8 mouse cellular contexts compared by ENCODE assay signal in the genomic region with DNA sequence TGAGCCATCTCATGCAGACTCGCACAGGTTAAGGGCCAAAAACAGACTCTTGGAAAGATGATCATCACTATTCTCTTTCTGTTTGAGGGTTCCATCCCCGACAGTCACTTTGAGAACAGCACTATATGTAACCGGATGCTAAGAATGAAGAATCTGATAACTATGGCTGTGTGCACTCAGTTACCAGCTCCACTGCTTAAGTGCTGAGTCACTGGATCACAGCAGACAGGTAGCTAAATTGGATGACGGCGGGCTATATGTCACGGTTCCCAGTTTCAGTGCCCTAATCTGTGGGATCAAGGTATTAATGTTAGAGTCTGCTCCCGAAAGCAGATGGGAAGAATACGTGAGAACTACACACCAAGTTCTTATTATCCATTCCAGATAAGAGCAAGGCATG. TPM values are rescaled to one million over a fixed set of nuclear protein-coding genes. Genes with fewer than 3 reads are reported as not detected.
A peak's percentile ranks its signal among the peaks of the same experiment; 100 is the strongest.
DNase-seq lines count a peak whose midpoint lies in the region; ATAC-seq lines count a peak whose summit lies in the region.

No protein-coding gene starts in this region.

- H3K9me3 ChIP-seq in heart, embryonic 16.5 days (replicated peaks; ENCODE audit: control insufficient read depth, low read length) = no peaks in the 10 kb centered on the region
- no peaks in the 10 kb centered on the region for H3K9me3 ChIP-seq in embryonic facial prominence, embryonic 10.5 days
- no peaks in the 10 kb centered on the region for H3K9me3 ChIP-seq in hindbrain, embryonic 12.5 days (replicated peaks)
- H3K9me3 ChIP-seq in midbrain, embryonic 13.5 days = no peaks in the 10 kb centered on the region

- no peak for DNase-seq in heart, adult 9 months (ENCODE audit: low spot score in 2 of 2)
- no peak for DNase-seq in embryonic facial prominence, embryonic 10.5 days (ENCODE audit: low spot score)
- no peak for DNase-seq in retina, embryonic 14.5 days (ENCODE audit: low spot score)
- DNase-seq in spleen, postnatal 36 days (ENCODE audit: low spot score in 2 of 2) = no peak
- no peak for DNase-seq in thymus, postnatal 14 days

- 5% methylated on average over 8 of the region's 8 CpGs for WGBS in heart, embryonic 16.5 days
- 3% methylated on average over 8 of the region's 8 CpGs for WGBS in embryonic facial prominence, embryonic 10.5 days
- 2% methylated on average over 8 of the region's 8 CpGs for WGBS in hindbrain, embryonic 12.5 days
- WGBS in midbrain, embryonic 13.5 days = 2% methylated on average over 8 of the region's 8 CpGs

- no peak overlapping the region; the same call in 1 of the 2 replicates for H3K9ac ChIP-seq in heart, embryonic 16.5 days (ENCODE audit: low read length)
- H3K9ac ChIP-seq in hindbrain, embryonic 12.5 days = no peak overlapping the region
- no peak overlapping the region for H3K9ac ChIP-seq in midbrain, embryonic 13.5 days (replicated peaks)

- H3K36me3 ChIP-seq in heart, embryonic 16.5 days (ENCODE audit: control insufficient read depth, insufficient read depth) = no peaks in the 10 kb centered on the region
- no peaks in the 10 kb centered on the region for H3K36me3 ChIP-seq in embryonic facial prominence, embryonic 10.5 days (replicated peaks)
- H3K36me3 ChIP-seq in hindbrain, embryonic 12.5 days = no peaks in the 10 kb centered on the region
- no peaks in the 10 kb centered on the region for H3K36me3 ChIP-seq in midbrain, embryonic 13.5 days

- no peak overlapping the region for H3K27ac ChIP-seq in heart, embryonic 16.5 days (ENCODE audit: low read length)
- H3K27ac ChIP-seq in embryonic facial prominence, embryonic 10.5 days (replicated peaks) = no peak overlapping the region
- peak overlapping the region; percentile 58 for H3K27ac ChIP-seq in hindbrain, embryonic 12.5 days
- H3K27ac ChIP-seq in midbrain, embryonic 13.5 days = 0 out of 2 replicates have a peak overlapping the region, but pooled peaks have one; percentile 63

- no peak overlapping the region for H3K4me3 ChIP-seq in heart, embryonic 16.5 days (ENCODE audit: low read length)
- peak overlapping the region; percentile 50; the same call in 1 of the 2 replicates for H3K4me3 ChIP-seq in embryonic facial prominence, embryonic 10.5 days
- peak overlapping the region; percentile 24; the same call in 1 of the 2 replicates for H3K4me3 ChIP-seq in hindbrain, embryonic 12.5 days
- H3K4me3 ChIP-seq in midbrain, embryonic 13.5 days (replicated peaks) = no peak overlapping the region

- no peak for ATAC-seq in heart, embryonic 16.5 days (replicated peaks; ENCODE audit: extremely low read depth, insufficient read depth, low FRiP score)
- no peak for ATAC-seq in hindbrain, embryonic 12.5 days (ENCODE audit: low FRiP score)
- no peak for ATAC-seq in midbrain, embryonic 13.5 days

- H3K4me2 ChIP-seq in heart, embryonic 16.5 days (ENCODE audit: low read depth, low read length) = peak overlapping the region; percentile 75; the same call in 1 of the 2 replicates
- peak overlapping the region; percentile 44 for H3K4me2 ChIP-seq in hindbrain, embryonic 12.5 days (replicated peaks)
- H3K4me2 ChIP-seq in midbrain, embryonic 13.5 days (replicated peaks) = peak overlapping the region; percentile 57

- H3K27me3 ChIP-seq in heart, embryonic 16.5 days (ENCODE audit: control insufficient read depth, insufficient read depth, low read length) = peaks cover 86% of the 10 kb centered on the region
- H3K27me3 ChIP-seq in embryonic facial prominence, embryonic 10.5 days (replicated peaks; ENCODE audit: low read depth, poor library complexity, severe bottlenecking) = peaks cover 100% of the 10 kb centered on the region
- H3K27me3 ChIP-seq in hindbrain, embryonic 12.5 days = peaks cover 86% of the 10 kb centered on the region
- H3K27me3 ChIP-seq in midbrain, embryonic 13.5 days = peaks cover 71% of the 10 kb centered on the region

- H3K4me1 ChIP-seq in heart, embryonic 16.5 days (ENCODE audit: control insufficient read depth, insufficient read depth, low read length) = peaks cover 17% of the 10 kb centered on the region
- peaks cover 39% of the 10 kb centered on the region for H3K4me1 ChIP-seq in embryonic facial prominence, embryonic 10.5 days
- peaks cover 57% of the 10 kb centered on the region for H3K4me1 ChIP-seq in hindbrain, embryonic 12.5 days
- peaks cover 83% of the 10 kb centered on the region for H3K4me1 ChIP-seq in midbrain, embryonic 13.5 days (replicated peaks)

RNA-seq across cellular contexts. Expression of gene Robo3, which starts 22.8 kb away (rescaled TPM):
- not detected in 2 replicates for polyA plus RNA-seq in heart, embryonic 16.5 days (2015; fragmentation: Nextera tagmentation; extraction: Ambion mirVana)
- polyA plus RNA-seq in embryonic facial prominence, embryonic 10.5 days (2016; fragmentation: Nextera tagmentation; extraction: Ambion mirVana) = 4.1 and 9.4 TPM in 2 replicates
- 155 and 187 TPM in 2 replicates for polyA plus RNA-seq in hindbrain, embryonic 12.5 days (2016; fragmentation: Nextera tagmentation; extraction: Ambion mirVana)
- 20.5 and 22.4 TPM in 2 replicates for polyA plus RNA-seq in midbrain, embryonic 13.5 days (2015; fragmentation: Nextera tagmentation; extraction: Ambion mirVana)

RNA-seq across cellular contexts. Expression of gene Msantd2, which starts 33.3 kb away (rescaled TPM):
- polyA plus RNA-seq in heart, embryonic 16.5 days (2015; fragmentation: Nextera tagmentation; extraction: Ambion mirVana) = 11.1 and 11.4 TPM in 2 replicates
- polyA plus RNA-seq in embryonic facial prominence, embryonic 10.5 days (2016; fragmentation: Nextera tagmentation; extraction: Ambion mirVana) = 34.4 and 36.7 TPM in 2 replicates
- polyA plus RNA-seq in hindbrain, embryonic 12.5 days (2016; fragmentation: Nextera tagmentation; extraction: Ambion mirVana) = 50.7 TPM in 2 replicates
- polyA plus RNA-seq in midbrain, embryonic 13.5 days (2015; fragmentation: Nextera tagmentation; extraction: Ambion mirVana) = 36.5 and 39.5 TPM in 2 replicates

RNA-seq across cellular contexts. Expression of gene Robo4, which starts 54.2 kb away (rescaled TPM):
- polyA plus RNA-seq in heart, embryonic 16.5 days (2015; fragmentation: Nextera tagmentation; extraction: Ambion mirVana) = 9.2 and 11.2 TPM in 2 replicates
- polyA plus RNA-seq in embryonic facial prominence, embryonic 10.5 days (2016; fragmentation: Nextera tagmentation; extraction: Ambion mirVana) = 6.6 and 6.8 TPM in 2 replicates
- 8.0 and 12.0 TPM in 2 replicates for polyA plus RNA-seq in hindbrain, embryonic 12.5 days (2016; fragmentation: Nextera tagmentation; extraction: Ambion mirVana)
- polyA plus RNA-seq in midbrain, embryonic 13.5 days (2015; fragmentation: Nextera tagmentation; extraction: Ambion mirVana) = 4.0 and 4.9 TPM in 2 replicates

Comparison
In these comparisons a context has a peak if more than half of its experiments do, and no peak if none do; other contexts are left out.
1. H3K27ac ChIP-seq: peak in hindbrain, embryonic 12.5 days (single experiment) and midbrain, embryonic 13.5 days (single experiment); none in heart, embryonic 16.5 days (single experiment) and embryonic facial prominence, embryonic 10.5 days (single experiment).
2. H3K4me3 ChIP-seq: peak in embryonic facial prominence, embryonic 10.5 days (single experiment) and hindbrain, embryonic 12.5 days (single experiment); none in heart, embryonic 16.5 days (single experiment) and midbrain, embryonic 13.5 days (single experiment).
3. Peak in every context shown above with its lines, with median percentiles within 50 percentile points of each other: H3K4me2 ChIP-seq.